8 mouse cellular contexts compared by ENCODE assay signal in genomic region chr4:111663730-111664129, GRCm38 (mm10). TPM values are rescaled to one million over a fixed set of nuclear protein-coding genes. Genes with fewer than 3 reads are reported as not detected.
DNase-seq lines count a peak whose midpoint lies in the region; ATAC-seq and TF ChIP-seq lines count a peak whose summit lies in the region.

No protein-coding gene starts in this region.

- H3K9me3 ChIP-seq in forebrain, embryonic 10.5 days: no peaks in the 10 kb centered on the region
- H3K9me3 ChIP-seq in hindbrain, embryonic 16.5 days (ENCODE audit: control insufficient read depth, low read length): no peaks in the 10 kb centered on the region
- H3K9me3 ChIP-seq in lung, embryonic 16.5 days (ENCODE audit: control insufficient read depth, low read length): no peaks in the 10 kb centered on the region

- H3K4me1 ChIP-seq in forebrain, embryonic 10.5 days: peaks cover 24% of the 10 kb centered on the region
- H3K4me1 ChIP-seq in hindbrain, embryonic 16.5 days (ENCODE audit: control insufficient read depth, insufficient read depth, low read depth, low read length): peaks cover 12% of the 10 kb centered on the region
- peaks cover 14% of the 10 kb centered on the region for H3K4me1 ChIP-seq in lung, embryonic 16.5 days (replicated peaks; ENCODE audit: control insufficient read depth, insufficient read depth, low read length)

- TF ChIP-seq CTCF in left cerebral cortex, adult 2 months (IDR thresholded peaks at IDR 0.05): no peak

- H3K27ac ChIP-seq in forebrain, embryonic 10.5 days: peak overlapping the region; percentile 68; the same call in 1 of the 2 replicates
- H3K27ac ChIP-seq in hindbrain, embryonic 16.5 days (ENCODE audit: low read depth, low read length): peak overlapping the region; percentile 19; the same call in 1 of the 2 replicates
- peak overlapping the region; percentile 41 for H3K27ac ChIP-seq in lung, embryonic 16.5 days (ENCODE audit: low read length)
- H3K27ac ChIP-seq in left cerebral cortex, adult 2 months: no peak overlapping the region

- H3K36me3 ChIP-seq in forebrain, embryonic 10.5 days (replicated peaks): no peaks in the 10 kb centered on the region
- no peaks in the 10 kb centered on the region for H3K36me3 ChIP-seq in hindbrain, embryonic 16.5 days (ENCODE audit: control insufficient read depth, insufficient read depth, low read length)
- no peaks in the 10 kb centered on the region for H3K36me3 ChIP-seq in lung, embryonic 16.5 days (ENCODE audit: control insufficient read depth, insufficient read depth, low read length)

- H3K4me3 ChIP-seq in forebrain, embryonic 10.5 days: no peak overlapping the region
- no peak overlapping the region for H3K4me3 ChIP-seq in hindbrain, embryonic 16.5 days (ENCODE audit: low read length)
- H3K4me3 ChIP-seq in lung, embryonic 16.5 days (ENCODE audit: low read length): no peak overlapping the region
- no peak overlapping the region for H3K4me3 ChIP-seq in left cerebral cortex, adult 2 months

- no peak overlapping the region for H3K4me2 ChIP-seq in hindbrain, embryonic 16.5 days (ENCODE audit: low read length)
- no peak overlapping the region for H3K4me2 ChIP-seq in lung, embryonic 16.5 days (ENCODE audit: low read depth, low read length)

- H3K9ac ChIP-seq in hindbrain, embryonic 16.5 days (ENCODE audit: low read depth, low read length): no peak overlapping the region
- H3K9ac ChIP-seq in lung, embryonic 16.5 days (ENCODE audit: low read length): no peak overlapping the region

- H3K27me3 ChIP-seq in forebrain, embryonic 10.5 days (ENCODE audit: poor library complexity, severe bottlenecking): no peaks in the 10 kb centered on the region
- no peaks in the 10 kb centered on the region for H3K27me3 ChIP-seq in hindbrain, embryonic 16.5 days (replicated peaks; ENCODE audit: control insufficient read depth, insufficient read depth, low read length)
- H3K27me3 ChIP-seq in lung, embryonic 16.5 days (ENCODE audit: control insufficient read depth, insufficient read depth, low read depth, low read length): no peaks in the 10 kb centered on the region

- DNase-seq in R1 (ENCODE audit: low read depth, low spot score): peak; percentile 78
- no peak for DNase-seq in forebrain, embryonic 10.5 days (ENCODE audit: extremely low spot score, low spot score)
- DNase-seq in left cerebral cortex, adult 2 months (ENCODE audit: extremely low spot score in 1 of 2, low spot score in 2 of 2): no peak
- DNase-seq in left cerebral cortex, postnatal 10 days (ENCODE audit: extremely low spot score in 1 of 2, low spot score in 2 of 2): no peak
- no peak for DNase-seq in right cerebral cortex, postnatal 14 days
- DNase-seq in left cerebral cortex, adult 18-20 months (ENCODE audit: low spot score in 2 of 2): no peak

- intact Hi-C loops in left cerebral cortex, adult 2 months (cut with DNase I): no loop called here
- intact Hi-C loops in left cerebral cortex, postnatal 10 days (cut with DNase I): no loop called here

- 0% methylated on average over 1 of the region's 1 CpGs for WGBS in forebrain, embryonic 10.5 days
- WGBS in hindbrain, embryonic 16.5 days: 15% methylated on average over 1 of the region's 1 CpGs
- WGBS in lung, embryonic 16.5 days: 4% methylated on average over 1 of the region's 1 CpGs

- peak; percentile 89 for ATAC-seq in hindbrain, embryonic 16.5 days
- ATAC-seq in lung, embryonic 16.5 days (ENCODE audit: low read depth): peak; percentile 88

RNA-seq across cellular contexts. Expression of gene Spata6, which starts 56.1 kb away (rescaled TPM):
- 30.7 and 34.8 TPM in 2 replicates for polyA plus RNA-seq in forebrain, embryonic 10.5 days (2016; fragmentation: Nextera tagmentation; extraction: Ambion mirVana)
- 16.1 and 16.8 TPM in 2 replicates for polyA plus RNA-seq in hindbrain, embryonic 16.5 days (2015; fragmentation: Nextera tagmentation; extraction: Ambion mirVana)
- 36.3 and 38.0 TPM in 2 replicates for polyA plus RNA-seq in lung, embryonic 16.5 days (2015; fragmentation: Nextera tagmentation; extraction: Ambion mirVana)
- 1 to 10 TPM; 4.5 to 5.1 TPM for total RNA-seq in left cerebral cortex, adult 2 months (2021)
- 1 to 10 TPM; 5.6 to 7.3 TPM for total RNA-seq in left cerebral cortex, postnatal 10 days (2021)
- 1 to 10 TPM; 4.3 to 4.9 TPM for total RNA-seq in left cerebral cortex, adult 18-20 months (2021)
